Mouse (Mus musculus) cerebellum, postnatal 36 days (tissue): Measurements from ENCODE around the gene Tagap.

Experiments used
- DNase-seq, 2 experiments: peaks; one replicate each; pipeline ENCODE4 v3.0.0; 2021 to 2022; ENCODE audit warnings: mixed read lengths in 2 of 2

Gene Tagap

GRCm38 (mm10) chr17:7925413-7926160, at the start of gene Tagap:
TSS of gene Tagap (plus strand) at chr17:7926000.
- no peak for DNase-seq

- DNase-seq, result no peak
These were observed 49.3 kb upstream of the Tagap start for GRCm38 (mm10) chr17:7876541-7876940.

GRCm38 (mm10) chr17:7877191-7877764, 48.5 kb upstream of the Tagap start:
- no peak for DNase-seq

GRCm38 (mm10) chr17:7877878-7878277, 47.9 kb upstream of the Tagap start:
- no peak for DNase-seq

- no peak for DNase-seq
These were observed 46.3 kb upstream of the Tagap start for GRCm38 (mm10) chr17:7879529-7879928.

- DNase-seq, result no peak
These were observed 42.7 kb upstream of the Tagap start for GRCm38 (mm10) chr17:7883126-7883525.

- no peak for DNase-seq
These were observed 41.2 kb upstream of the Tagap start for GRCm38 (mm10) chr17:7884606-7885005.

- DNase-seq, result no peak
These were observed 38.6 kb upstream of the Tagap start for GRCm38 (mm10) chr17:7887071-7887815.

GRCm38 (mm10) chr17:7888291-7888690, 37.5 kb upstream of the Tagap start:
- no peak for DNase-seq

GRCm38 (mm10) chr17:7889026-7889425, 36.8 kb upstream of the Tagap start:
- DNase-seq, result no peak

GRCm38 (mm10) chr17:7892676-7893075, 33.1 kb upstream of the Tagap start:
- DNase-seq, result no peak

- DNase-seq, result no peak
These were observed 31.7 kb upstream of the Tagap start for GRCm38 (mm10) chr17:7894094-7894493.

- no peak for DNase-seq
These were observed 29.7 kb upstream of the Tagap start for GRCm38 (mm10) chr17:7896047-7896635.

- no peak for DNase-seq
These were observed 28.7 kb upstream of the Tagap start for GRCm38 (mm10) chr17:7897120-7897519.

- DNase-seq, result no peak
These were observed 28.0 kb upstream of the Tagap start for GRCm38 (mm10) chr17:7897756-7898155.

- DNase-seq, result no peak
These were observed 26.6 kb upstream of the Tagap start for GRCm38 (mm10) chr17:7899233-7899632.

- no peak for DNase-seq
These were observed 25.8 kb upstream of the Tagap start for GRCm38 (mm10) chr17:7899961-7900360.

- no peak for DNase-seq
These were observed 24.3 kb upstream of the Tagap start for GRCm38 (mm10) chr17:7901536-7901935.

GRCm38 (mm10) chr17:7902362-7902761, 23.4 kb upstream of the Tagap start:
- no peak for DNase-seq

- no peak for DNase-seq
These were observed 20.8 kb upstream of the Tagap start for GRCm38 (mm10) chr17:7904992-7905391.

GRCm38 (mm10) chr17:7905936-7906685, 19.7 kb upstream of the Tagap start:
- no peak for DNase-seq

- DNase-seq, result no peak
These were observed 11.1 kb upstream of the Tagap start for GRCm38 (mm10) chr17:7914596-7915227.
